Mouse (Mus musculus): ENCODE results near the gene Poldip2.

DNA sequence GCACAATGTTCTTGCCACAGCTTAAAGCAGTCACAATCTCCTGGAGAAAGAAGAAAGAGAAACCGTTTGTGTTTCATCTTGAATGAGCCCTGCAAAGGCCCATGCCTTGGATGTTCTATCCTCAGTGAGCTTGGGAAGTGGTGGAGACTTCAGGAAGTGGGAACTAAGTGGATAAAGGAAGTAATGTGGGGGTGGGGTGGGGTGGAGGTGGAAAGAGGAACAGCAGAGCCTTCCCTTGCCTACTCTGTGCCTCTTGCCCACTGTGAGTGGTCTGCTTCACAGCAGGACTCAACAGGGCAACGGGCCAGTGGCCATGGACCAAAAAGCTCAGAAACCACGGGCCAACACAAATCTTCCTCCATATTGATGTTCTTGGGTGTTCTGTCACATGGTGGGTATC lies 36.7 kb upstream of the Poldip2 start:
- no peak for TF ChIP-seq CTCF (IDR thresholded peaks at IDR 0.05; ENCODE audit: low read depth)
- no peak for TF ChIP-seq EP300 (IDR thresholded peaks at IDR 0.05; ENCODE audit: low read depth)

All from liver, postnatal 0 days (tissue).